Mouse (Mus musculus) small intestine, adult 2 months (tissue): ENCODE measurements at regions not wholly inside any gene's neighbourhood (a gene's known extent, or its start where the extent isn't known, plus 50 kb on each side); places are given as distances from the start of the nearest gene placed in this dataset.

ENCODE experiments used
- CTCF ChIP-seq: fragments of 200-500 bp; IDR thresholded peaks from 2 replicates; pipeline ENCODE4 v1.5.1; 2012; ENCODE audit warnings: low read depth, mild to moderate bottlenecking, control low read depth, inconsistent platforms, low read length, moderate library complexity, mixed read lengths; ENCODE audit not compliant: insufficient replicate concordance, insufficient read length; ENCODE audit errors: extremely low read depth
- POLR2A ChIP-seq: fragments of 200-500 bp; IDR thresholded peaks from 2 replicates; pipeline ENCODE4 v1.6.1; 2012; ENCODE audit warnings: low read depth, mild to moderate bottlenecking, control low read depth, inconsistent platforms, low read length, moderate library complexity

GRCm38 (mm10) chr6:93070916-93071315 lies 127.6 kb upstream of the Adamts9 start:
- TF ChIP-seq CTCF (no peak), POLR2A (no peak)
